Mouse (Mus musculus) stomach, postnatal 0 days (tissue): ENCODE data around the gene Tmem79. TPM values are rescaled to one million over a fixed set of nuclear protein-coding genes. Genes with fewer than 3 reads are reported as not detected.
"Not testable (repeated sequence)": the region's sequence is repeated elsewhere in the genome, so short reads cannot be mapped to it uniquely, and the experiment has no call there.

ENCODE experiments used
- ATAC-seq: fragments of 200-750 bp; cut with Nextera tagmentation; 2 replicates; pipeline ENCODE4 v1.8.0; 2017; ENCODE audit not compliant: low FRiP score, low TSS enrichment
- DNase-seq: peaks from one replicate; pipeline ENCODE4 v3.0.0-alpha.2; 2016; ENCODE audit warnings: low spot score
- H3K27ac ChIP-seq: fragments of 300-500 bp; sonication (generic); replicated peaks from 2 replicates; pipeline ENCODE4 v1.5.1; 2014; ENCODE audit warnings: mild to moderate bottlenecking, control low read depth
- H3K27me3 ChIP-seq: fragments of 300-500 bp; sonication (generic); 2 replicates; pipeline ENCODE4 v1.6.1; 2014; ENCODE audit warnings: low read length; ENCODE audit not compliant: control insufficient read depth, insufficient read depth
- H3K36me3 ChIP-seq: fragments of 300-500 bp; sonication (generic); 2 replicates; pipeline ENCODE4 v1.6.1; 2014; ENCODE audit warnings: low read length, mixed read lengths; ENCODE audit not compliant: control insufficient read depth, insufficient read depth
- H3K4me1 ChIP-seq: fragments of 300-500 bp; sonication (generic); replicated peaks from 2 replicates; pipeline ENCODE4 v1.6.1; 2014; ENCODE audit warnings: antibody characterized with exemption; ENCODE audit not compliant: control insufficient read depth, insufficient read depth
- H3K4me2 ChIP-seq: fragments of 300-500 bp; sonication (generic); replicated peaks from 2 replicates; pipeline ENCODE4 v1.6.1; 2014; ENCODE audit warnings: low read depth, mild to moderate bottlenecking, control low read depth, moderate library complexity
- H3K4me3 ChIP-seq: fragments of 300-500 bp; sonication (generic); 2 replicates; pipeline ENCODE4 v1.5.1; 2014; ENCODE audit warnings: low read depth, low read length, control low read depth
- H3K9ac ChIP-seq: fragments of 300-500 bp; sonication (generic); 2 replicates; pipeline ENCODE4 v1.6.1; 2014; ENCODE audit warnings: mild to moderate bottlenecking, low read length, control low read depth, mixed read lengths
- H3K9me3 ChIP-seq: fragments of 300-500 bp; sonication (generic); 2 replicates; pipeline ENCODE4 v1.6.1; 2016; ENCODE audit warnings: low read length; ENCODE audit not compliant: control insufficient read depth
- CTCF ChIP-seq: IDR thresholded peaks from 2 replicates; pipeline ENCODE4 v1.5.1; 2016; ENCODE audit warnings: antibody characterized with exemption, low read depth, mild to moderate bottlenecking, moderate library complexity
- EP300 ChIP-seq: optimal IDR thresholded peaks from 2 replicates; pipeline ENCODE3; 2016; ENCODE audit warnings: antibody characterized with exemption
- WGBS: fragments of 180-500 bp; shearing (Covaris S2); extraction: QIAGEN DNeasy Blood & Tissue Kit; methylation state at CpG from one replicate; pipeline ENCODE4 v1.1.7; 2014; 5-methylcytosine and 5-hydroxymethylcytosine counted together
- polyA plus RNA-seq: library from polyadenylated mRNA; unstranded; fragments of >200 nt; fragmentation: Nextera tagmentation; extraction: Ambion mirVana; gene quantifications from 2 replicates; pipeline ENCODE4 v1.2.1, GENCODE M21; 2015

The Tmem79 gene
- polyA plus RNA-seq, 1 experiment from 2014 or later, result 51.9 TPM

DNA sequence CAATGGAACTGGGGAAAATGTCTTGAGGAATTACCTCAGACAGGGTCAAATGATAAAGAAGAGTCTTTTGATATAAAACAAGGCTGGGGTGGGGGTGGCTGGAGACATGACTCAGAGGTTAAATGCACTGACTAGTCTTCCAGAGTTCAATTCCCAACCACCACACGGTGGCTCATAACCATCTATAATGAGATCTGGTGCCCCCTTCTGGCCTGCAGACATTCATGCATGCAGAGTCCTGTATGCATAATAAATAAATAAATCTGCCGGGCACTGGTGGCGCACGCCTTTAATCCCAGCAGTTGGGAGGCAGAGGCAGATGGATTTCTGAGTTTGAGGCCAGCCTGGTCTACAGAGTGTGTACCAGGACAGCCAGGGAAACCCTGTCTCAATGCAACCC, 44.0 kb downstream of the Tmem79 start:
- DNase-seq (no peak), ATAC-seq (no peak)
- no peaks in the 10 kb centered on the region for H3K27me3 ChIP-seq
- no peak overlapping the region for H3K4me3 ChIP-seq
- H3K27ac ChIP-seq, result no peak overlapping the region
- H3K4me1 ChIP-seq, result no peaks in the 10 kb centered on the region
- H3K36me3 ChIP-seq, result no peaks in the 10 kb centered on the region; the same call in 1 of the 2 replicates
- H3K4me2 ChIP-seq, result no peak overlapping the region
- H3K9me3 ChIP-seq, result no peaks in the 10 kb centered on the region
- 42% methylated on average over 4 of the region's 4 CpGs for WGBS
- TF ChIP-seq EP300 (no peak), CTCF (peak; percentile 68)
- H3K9ac ChIP-seq, result no peak overlapping the region

DNA sequence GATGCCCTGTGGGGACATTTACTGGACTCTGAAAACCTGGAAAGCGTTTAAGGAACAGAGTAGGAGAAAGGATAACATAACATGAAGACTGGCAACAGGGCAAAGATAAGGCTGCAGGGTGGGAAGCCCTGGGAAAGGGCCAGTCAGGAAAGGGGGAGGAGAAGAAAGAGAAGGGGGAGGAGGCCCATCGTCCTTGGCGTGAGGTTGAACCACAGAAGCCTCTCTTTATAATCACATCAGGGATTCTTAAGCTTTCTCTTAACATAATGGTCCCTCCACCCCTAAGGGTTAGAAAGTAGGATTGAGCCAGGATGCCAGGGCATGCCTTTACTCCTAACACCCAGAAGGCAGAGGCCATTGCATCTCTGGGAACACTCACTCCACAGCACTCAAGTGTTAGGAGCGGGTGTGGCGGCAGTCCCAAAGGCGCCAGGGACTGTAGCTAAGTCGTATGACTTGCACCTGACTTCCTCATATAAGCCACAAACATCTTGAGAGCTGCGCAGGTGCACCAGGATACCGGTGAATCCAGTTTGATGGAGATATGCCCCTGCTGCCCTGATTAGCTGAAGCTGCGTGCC, 47.7 kb downstream of the Tmem79 start:
- WGBS, result 68% methylated on average over 8 of the region's 10 CpGs
- H3K4me3 ChIP-seq, H3K4me1 ChIP-seq, DNase-seq, H3K9me3 ChIP-seq, H3K27ac ChIP-seq, H3K9ac ChIP-seq, H3K4me2 ChIP-seq, H3K36me3 ChIP-seq, H3K27me3 ChIP-seq: not testable (repeated sequence)
- ATAC-seq, result peak; percentile 63; the same call in 1 of the 2 replicates

DNA sequence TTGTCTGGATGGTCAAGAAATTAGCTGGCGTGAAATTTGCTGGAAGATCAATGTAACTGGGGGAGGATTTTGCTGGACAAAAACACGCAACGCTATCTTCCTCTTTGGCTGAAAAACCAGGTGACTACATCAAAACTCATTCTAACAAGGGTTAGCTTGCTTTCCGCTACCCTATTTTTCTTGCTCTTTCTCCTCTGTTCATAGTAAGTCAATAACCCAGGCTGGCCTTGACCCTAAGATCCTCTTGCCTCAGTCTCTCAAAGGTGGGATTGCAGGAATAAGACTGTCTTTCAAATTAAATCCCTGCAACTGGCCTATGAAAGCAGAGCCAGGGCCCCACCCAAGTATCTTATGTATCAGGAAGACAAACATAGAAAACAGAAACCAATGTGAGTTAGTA, 48.8 kb downstream of the Tmem79 start, which contains the start of gene Gm38392:
TSS of gene Gm38392 (minus strand) at position 101 of the 400 bp plus-strand sequence.
- ATAC-seq, result no peak
- no peak within 1 kb of the TSS for H3K4me3 ChIP-seq
- H3K4me1 ChIP-seq, result no peaks in the 10 kb centered on the region

DNA sequence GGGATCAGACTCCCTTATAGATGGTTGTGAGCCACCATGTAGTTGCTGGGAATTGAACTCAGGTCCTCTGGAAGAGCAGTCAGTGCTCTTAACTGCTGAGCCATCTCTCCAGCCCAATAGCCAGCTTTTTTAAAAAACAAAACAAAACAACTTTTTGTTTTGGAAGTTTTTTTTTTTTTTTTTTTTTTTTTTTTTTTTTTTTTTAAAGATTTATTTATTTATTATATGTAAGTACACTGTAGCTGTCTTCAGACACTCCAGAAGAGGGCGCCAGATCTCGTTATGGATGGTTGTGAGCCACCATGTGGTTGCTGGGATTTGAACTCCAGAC, 50.4 kb downstream of the Tmem79 start:
- H3K27ac ChIP-seq, DNase-seq, H3K36me3 ChIP-seq, H3K27me3 ChIP-seq, H3K9me3 ChIP-seq, ATAC-seq, H3K4me3 ChIP-seq, H3K9ac ChIP-seq, H3K4me1 ChIP-seq, H3K4me2 ChIP-seq: not testable (repeated sequence)
- no CpG with 5 or more reads among the region's 2 CpGs for WGBS

More for the DNA sequence above, 48.8 kb downstream of the Tmem79 start, which contains the start of gene Gm38392:
- H3K9ac ChIP-seq, result no peak within 1 kb of the TSS
- 97% methylated on average over 4 of the region's 4 CpGs for WGBS
- no peaks in the 10 kb centered on the region for H3K27me3 ChIP-seq
- DNase-seq, result no peak
- H3K36me3 ChIP-seq, result no peaks in the 10 kb centered on the region; the same call in 1 of the 2 replicates
- TF ChIP-seq EP300, result no peak
- no peak for TF ChIP-seq CTCF
- no peak within 1 kb of the TSS for H3K4me2 ChIP-seq
- no peaks in the 10 kb centered on the region for H3K9me3 ChIP-seq
- no peak within 1 kb of the TSS for H3K27ac ChIP-seq

DNA sequence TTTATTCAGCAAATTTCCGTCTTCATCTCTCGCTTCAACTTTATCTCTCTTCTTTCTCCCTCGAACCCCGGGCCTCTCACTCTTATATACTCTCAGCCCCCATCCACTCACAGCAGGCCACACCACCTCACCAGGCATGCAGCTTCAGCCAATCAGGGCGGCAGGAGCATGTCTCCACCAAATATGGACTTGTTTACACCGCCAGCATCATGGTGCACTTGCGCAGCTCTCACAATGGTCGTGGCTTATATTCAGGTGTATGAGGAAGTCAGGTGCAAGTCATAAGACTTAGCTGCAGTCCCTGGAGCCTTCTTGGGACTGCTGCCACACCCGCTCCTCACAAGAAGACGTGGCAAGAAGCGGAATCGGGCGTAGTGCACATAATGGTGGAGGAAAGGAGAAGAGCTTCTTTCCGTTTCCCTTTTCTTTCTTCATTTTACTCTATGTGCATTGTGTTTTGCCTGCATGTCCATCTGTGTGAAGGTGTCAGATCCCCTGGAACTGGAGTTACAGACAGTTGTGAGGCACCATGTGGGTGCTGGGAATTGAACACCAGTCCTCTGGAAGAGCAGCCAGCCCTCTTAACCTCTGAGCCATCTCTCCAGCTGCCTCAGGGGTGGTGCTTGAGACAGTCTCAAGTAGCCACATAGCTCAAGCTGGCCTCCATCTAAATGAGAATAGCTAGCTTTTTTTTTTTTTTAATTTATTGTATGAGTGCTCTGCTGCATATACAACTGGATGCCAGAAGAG, 51.0 kb downstream of the Tmem79 start:
- not testable (repeated sequence) for H3K36me3 ChIP-seq

DNA sequence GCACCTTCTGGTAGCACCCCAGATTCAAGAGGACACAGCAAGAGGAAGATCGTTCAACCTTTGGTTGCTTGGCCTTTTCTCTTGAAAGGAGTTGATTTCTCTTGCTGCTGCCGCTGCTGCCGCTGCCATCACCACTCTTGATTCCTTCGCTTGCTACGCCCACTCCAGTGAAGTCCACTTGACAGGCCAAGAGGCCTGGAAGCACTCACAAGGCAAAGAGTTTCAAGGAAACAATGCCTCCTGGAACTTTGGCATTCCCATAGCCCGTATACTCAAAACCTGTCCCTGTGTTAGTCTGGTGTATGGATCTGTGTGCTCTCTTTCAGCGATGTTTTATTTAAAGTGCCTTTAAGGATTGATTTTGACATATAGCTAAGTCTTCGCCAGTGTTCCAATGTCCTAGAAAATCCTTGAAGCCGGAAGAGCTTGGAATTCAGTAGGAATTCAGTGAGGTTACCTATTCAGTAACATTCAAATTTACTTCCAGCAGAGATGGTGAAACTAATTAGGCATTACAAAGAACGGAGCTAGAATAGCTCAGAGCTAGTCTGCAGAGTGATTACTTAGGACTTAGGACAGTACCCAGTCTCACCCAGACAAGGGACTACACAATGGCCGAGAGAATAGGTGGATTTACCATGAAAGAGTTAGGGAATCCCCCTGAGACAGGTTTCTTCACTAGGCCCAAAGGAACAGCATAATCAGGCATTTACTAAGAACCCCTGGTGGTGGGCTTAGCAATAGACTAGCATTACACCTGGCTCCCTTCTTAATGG, 54.6 kb downstream of the Tmem79 start:
- WGBS, result 74% methylated on average over 11 of the region's 11 CpGs
- H3K4me2 ChIP-seq, H3K4me3 ChIP-seq, H3K9ac ChIP-seq, H3K27ac ChIP-seq, H3K4me1 ChIP-seq, ATAC-seq, H3K27me3 ChIP-seq, DNase-seq, H3K36me3 ChIP-seq, H3K9me3 ChIP-seq: not testable (repeated sequence)

More for the DNA sequence above, 51.0 kb downstream of the Tmem79 start:
- ATAC-seq, H3K4me3 ChIP-seq, DNase-seq, H3K27me3 ChIP-seq, H3K9ac ChIP-seq, H3K27ac ChIP-seq, H3K4me1 ChIP-seq, H3K9me3 ChIP-seq, H3K4me2 ChIP-seq: not testable (repeated sequence)
- WGBS, result 94% methylated on average over 14 of the region's 14 CpGs
